Mouse (Mus musculus) kidney, embryonic 14.5 days (tissue): ENCODE measurements around the gene Olfr102. TPM values are rescaled to one million over a fixed set of nuclear protein-coding genes. Genes with fewer than 3 reads are reported as not detected.

Experiments
- ATAC-seq: fragments of 200-750 bp; cut with Nextera tagmentation; 2 replicates; pipeline ENCODE4 v1.8.0; 2017; ENCODE audit warnings: moderate number of reproducible peaks, mild to moderate bottlenecking, moderate TSS enrichment, moderate library complexity; ENCODE audit not compliant: low FRiP score, low TSS enrichment
- H3K27ac ChIP-seq: fragments of 300-500 bp; sonication (generic); 2 replicates; pipeline ENCODE4 v1.5.1; 2014; ENCODE audit warnings: low read depth, mild to moderate bottlenecking, low read length, moderate library complexity, mixed read lengths
- H3K27me3 ChIP-seq: fragments of 300-500 bp; sonication (generic); 2 replicates; pipeline ENCODE4 v1.6.1; 2014; ENCODE audit warnings: mild to moderate bottlenecking, low read length; ENCODE audit not compliant: control insufficient read depth, insufficient read depth
- H3K36me3 ChIP-seq: fragments of 300-500 bp; sonication (generic); 2 replicates; pipeline ENCODE4 v1.6.1; 2014; ENCODE audit warnings: low read length, mixed read lengths; ENCODE audit not compliant: control insufficient read depth, insufficient read depth
- H3K4me1 ChIP-seq: fragments of 300-500 bp; sonication (generic); 2 replicates; pipeline ENCODE4 v1.6.1; 2014; ENCODE audit warnings: low read length, mixed read lengths; ENCODE audit not compliant: control insufficient read depth, insufficient read depth
- H3K4me2 ChIP-seq: fragments of 300-500 bp; sonication (generic); replicated peaks from 2 replicates; pipeline ENCODE4 v1.6.1; 2014; ENCODE audit warnings: low read depth, mild to moderate bottlenecking, low read length
- H3K4me3 ChIP-seq: fragments of 300-500 bp; sonication (generic); 2 replicates; pipeline ENCODE4 v1.5.1; 2014; ENCODE audit warnings: mild to moderate bottlenecking, low read length
- H3K9ac ChIP-seq: fragments of 300-500 bp; sonication (generic); 2 replicates; pipeline ENCODE4 v1.6.1; 2014; ENCODE audit warnings: low read depth, mild to moderate bottlenecking, low read length, moderate library complexity
- H3K9me3 ChIP-seq: fragments of 300-500 bp; sonication (generic); 2 replicates; pipeline ENCODE4 v1.6.1; 2016; ENCODE audit warnings: low read length; ENCODE audit not compliant: control insufficient read depth
- WGBS: fragments of 180-500 bp; shearing (Covaris S2); extraction: QIAGEN DNeasy Blood & Tissue Kit; methylation state at CpG from one replicate; pipeline ENCODE4 v1.1.7; 2014; 5-methylcytosine and 5-hydroxymethylcytosine counted together
- polyA plus RNA-seq: library from polyadenylated mRNA; unstranded; fragments of >200 nt; fragmentation: Nextera tagmentation; extraction: Ambion mirVana; gene quantifications from 2 replicates; pipeline ENCODE4 v1.2.1, GENCODE M21; 2014

Olfr102 gene
- polyA plus RNA-seq, 1 experiment from 2014 or later, result not detected

DNA sequence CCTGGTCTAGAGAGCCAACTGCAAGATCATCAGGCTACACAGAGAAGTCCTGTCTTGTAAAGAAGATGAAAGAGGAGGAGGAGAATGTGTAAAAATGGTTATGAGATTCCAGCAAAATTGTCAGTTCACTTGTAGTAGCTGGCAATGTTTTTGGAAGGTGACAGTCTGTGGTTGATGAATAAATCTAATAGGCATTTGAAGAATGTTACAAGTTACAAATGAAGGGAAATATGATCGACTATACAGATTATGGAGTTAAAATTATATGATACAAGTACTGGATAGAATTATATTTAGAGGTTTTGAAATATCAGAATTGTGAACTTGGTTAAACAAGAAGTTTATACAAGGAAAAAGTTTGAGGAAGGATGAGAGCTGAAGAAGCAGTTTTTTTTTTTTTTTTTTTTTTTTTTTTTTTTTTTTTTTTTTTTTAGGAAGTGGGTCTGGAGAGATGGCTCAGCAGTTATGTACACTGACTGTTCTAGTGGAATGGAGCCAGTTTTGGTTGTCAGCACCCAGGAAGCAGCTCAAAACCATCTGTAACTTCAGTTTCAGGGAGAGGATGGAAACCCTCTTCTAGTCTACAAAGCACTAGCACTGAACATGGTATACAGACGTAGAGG lies 41.1 kb downstream of the Olfr102 start:
- WGBS, result 89% methylated on average over 2 of the region's 2 CpGs
- H3K27me3 ChIP-seq, result no peaks in the 10 kb centered on the region
- H3K4me2 ChIP-seq, result no peak overlapping the region
- no peak overlapping the region for H3K9ac ChIP-seq
- no peaks in the 10 kb centered on the region for H3K36me3 ChIP-seq
- no peaks in the 10 kb centered on the region for H3K4me1 ChIP-seq
- H3K4me3 ChIP-seq, result no peak overlapping the region
- ATAC-seq, result no peak
- no peak overlapping the region for H3K27ac ChIP-seq
- no peaks in the 10 kb centered on the region for H3K9me3 ChIP-seq

DNA sequence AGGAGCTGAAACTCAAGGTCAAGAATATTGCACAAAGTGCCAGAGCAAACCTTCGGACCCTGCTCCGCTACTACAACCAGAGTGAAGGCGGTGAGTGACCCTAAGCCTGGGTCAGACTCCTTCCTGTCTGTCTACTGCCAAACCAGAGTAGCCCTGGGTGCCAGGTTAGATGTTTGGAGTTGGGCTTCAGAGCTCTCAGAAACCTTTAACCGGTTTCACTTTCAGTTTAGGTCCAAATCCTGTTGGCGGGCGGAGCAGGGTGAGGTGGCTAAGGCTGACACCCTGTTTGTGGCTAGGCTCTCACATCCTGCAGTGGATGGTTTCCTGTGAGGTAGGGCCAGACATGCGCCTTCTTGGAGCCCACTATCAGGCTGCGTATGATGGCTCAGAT lies 46.2 kb downstream of the Olfr102 start:
- Histone ChIP-seq H3K4me3 (peak overlapping the region; percentile 50), H3K9ac (peak overlapping the region; percentile 40; the same call in 1 of the 2 replicates), H3K36me3 (no peaks in the 10 kb centered on the region), H3K4me1 (no peaks in the 10 kb centered on the region), H3K27me3 (no peaks in the 10 kb centered on the region; the same call in 1 of the 2 replicates), H3K4me2 (peak overlapping the region; percentile 88), H3K9me3 (no peaks in the 10 kb centered on the region), H3K27ac (no peak overlapping the region)
- ATAC-seq, result peak; percentile 10; the same call in 1 of the 2 replicates
- 69% methylated on average over 8 of the region's 8 CpGs for WGBS

DNA sequence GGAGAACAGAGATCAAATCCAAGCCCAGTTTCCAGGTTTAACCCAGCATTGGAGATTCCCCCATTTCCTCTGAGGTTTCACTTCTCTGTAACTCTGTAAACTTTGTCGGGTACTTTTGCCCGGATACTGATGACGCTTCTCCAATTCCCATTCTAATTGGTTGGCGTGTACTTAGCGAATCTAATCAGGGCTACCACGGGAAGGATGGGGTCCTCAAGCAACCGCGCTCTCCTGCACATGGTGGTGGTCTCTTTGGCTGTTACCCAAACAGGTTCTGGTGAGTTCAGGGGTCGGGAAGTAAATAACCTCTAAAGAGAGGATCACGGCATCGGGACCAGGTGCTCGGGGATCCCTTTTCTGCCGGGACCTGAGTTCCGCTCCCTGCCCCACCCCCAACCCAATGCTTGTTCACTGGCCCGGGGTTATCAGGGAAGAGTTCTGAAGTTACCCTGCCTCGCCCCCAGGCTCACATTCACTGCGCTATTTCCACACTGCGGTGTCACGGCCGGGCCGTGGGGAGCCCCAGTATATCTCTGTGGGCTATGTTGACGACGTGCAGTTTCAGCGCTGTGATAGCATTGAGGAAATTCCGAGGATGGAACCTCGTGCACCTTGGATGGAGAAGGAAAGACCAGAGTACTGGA lies 46.7 kb downstream of the Olfr102 start, which contains the start of gene H2-M3:
H2-M3 (plus strand) TSS at position 163 of the 644 bp plus-strand sequence.
- no peaks in the 10 kb centered on the region; the same call in 1 of the 2 replicates for H3K27me3 ChIP-seq
- WGBS, result 5% methylated on average over 26 of the region's 26 CpGs
- H3K4me1 ChIP-seq, result no peaks in the 10 kb centered on the region
- H3K4me2 ChIP-seq, result peak within 1 kb of the TSS; percentile 88
- peak within 1 kb of the TSS; percentile 40; the same call in 1 of the 2 replicates for H3K9ac ChIP-seq
- no peak within 1 kb of the TSS for H3K27ac ChIP-seq
- H3K36me3 ChIP-seq, result no peaks in the 10 kb centered on the region
- H3K4me3 ChIP-seq, result peak within 1 kb of the TSS; percentile 50
- ATAC-seq, result peak; percentile 99
- no peaks in the 10 kb centered on the region for H3K9me3 ChIP-seq

- H3K4me3 ChIP-seq, result no peak within 1 kb of the TSS
- no peaks in the 10 kb centered on the region for H3K4me1 ChIP-seq
- H3K9ac ChIP-seq, result no peak within 1 kb of the TSS
- H3K36me3 ChIP-seq, result no peaks in the 10 kb centered on the region
- no peak within 1 kb of the TSS for H3K4me2 ChIP-seq
- no peak within 1 kb of the TSS for H3K27ac ChIP-seq
- ATAC-seq, result no peak
- H3K9me3 ChIP-seq, result no peaks in the 10 kb centered on the region
- no peaks in the 10 kb centered on the region; the same call in 1 of the 2 replicates for H3K27me3 ChIP-seq
- 89% methylated on average over 1 of the region's 1 CpGs for WGBS
Measured at GRCm38 (mm10) chr17:37263626-37264025, 53.2 kb downstream of the Olfr102 start, which contains the start of gene Olfr98. Olfr98 (minus strand) TSS chr17:37263749.

Other genes starting within 250 kb of the Olfr102 start
- not detected in 2 replicates for gene Olfr90, start 228.6 kb downstream of the Olfr102 start, polyA plus RNA-seq
- gene Olfr91, start 218.8 kb downstream of the Olfr102 start, polyA plus RNA-seq, result not detected in 2 replicates
- not detected in 2 replicates for gene Olfr92, start 197.0 kb downstream of the Olfr102 start, polyA plus RNA-seq
- not detected in 2 replicates for gene Olfr93, start 155.6 kb downstream of the Olfr102 start, polyA plus RNA-seq
- not detected in 2 replicates for gene Ubd, start 123.2 kb downstream of the Olfr102 start, polyA plus RNA-seq
- gene Olfr94, start 116.1 kb downstream of the Olfr102 start, polyA plus RNA-seq, result not detected in 2 replicates
- not detected in 2 replicates for gene Olfr95, start 103.9 kb downstream of the Olfr102 start, polyA plus RNA-seq
- gene Olfr96, start 96.9 kb downstream of the Olfr102 start, polyA plus RNA-seq, result not detected in 2 replicates
- not detected in 2 replicates for gene Olfr97, start 79.7 kb downstream of the Olfr102 start, polyA plus RNA-seq
- gene Olfr98, start 53.3 kb downstream of the Olfr102 start, polyA plus RNA-seq, result not detected in 2 replicates
- 1.1 and 1.3 TPM in 2 replicates for gene H2-M3, start 46.8 kb downstream of the Olfr102 start, polyA plus RNA-seq
- gene Olfr99, start 33.6 kb downstream of the Olfr102 start, polyA plus RNA-seq, result not detected in 2 replicates
- not detected in 2 replicates for gene Olfr101, start 12.7 kb downstream of the Olfr102 start, polyA plus RNA-seq
- gene Olfr103, start 22.6 kb upstream of the Olfr102 start, polyA plus RNA-seq, result not detected in 2 replicates
- not detected in 2 replicates for gene Olfr104-ps, start 42.5 kb upstream of the Olfr102 start, polyA plus RNA-seq
- not detected in 2 replicates for gene Olfr105-ps, start 62.0 kb upstream of the Olfr102 start, polyA plus RNA-seq
- not detected in 2 replicates for gene Olfr106-ps, start 73.3 kb upstream of the Olfr102 start, polyA plus RNA-seq
- gene Olfr107, start 82.2 kb upstream of the Olfr102 start, polyA plus RNA-seq, result not detected in 2 replicates
- gene Olfr108, start 128.4 kb upstream of the Olfr102 start, polyA plus RNA-seq, result not detected in 2 replicates
- gene Olfr109, start 141.9 kb upstream of the Olfr102 start, polyA plus RNA-seq, result not detected in 2 replicates
- gene H2-M2, start 166.5 kb upstream of the Olfr102 start, polyA plus RNA-seq, result not detected in 2 replicates
- gene Olfr110, start 175.4 kb upstream of the Olfr102 start, polyA plus RNA-seq, result not detected in 2 replicates
- gene Olfr111, start 191.0 kb upstream of the Olfr102 start, polyA plus RNA-seq, result not detected in 2 replicates